Mouse (Mus musculus) embryo, embryonic 9.5 days (tissue): Measurements from ENCODE around the gene Gm28490.
"Not testable (repeated sequence)": the region's sequence is repeated elsewhere in the genome, so short reads cannot be mapped to it uniquely, and the experiment has no call there.

Source experiments
- DNase-seq: peaks from one replicate; pipeline ENCODE4 v3.0.0-alpha.2; 2017; ENCODE audit errors: extremely low spot score

The Gm28490 gene

GRCm38 (mm10) chrY:31634656-31635055 is at the start of gene Gm28490:
Gene Gm28490 (minus strand): TSS chrY:31634756.
- DNase-seq, result not testable (repeated sequence)
